Mouse (Mus musculus) megakaryocyte progenitor cell, adult 5-6 weeks (primary cell): ENCODE measurements around the gene Trim8. TPM values are rescaled to one million over a fixed set of nuclear protein-coding genes. Genes with fewer than 3 reads are reported as not detected.

Source experiments
- ATAC-seq: replicated peaks from 2 replicates; pipeline ENCODE4 v1.8.0; 2016; ENCODE audit warnings: mild to moderate bottlenecking, moderate TSS enrichment, inconsistent platforms; ENCODE audit not compliant: poor library complexity
- total RNA-seq, 2 experiments: library from RNA; stranded (forward) in 1 of 2; stranded (reverse) in 1 of 2; fragments of 157-497, 149-512 nt in 1 of 2; fragments of 200-1000 nt in 1 of 2; gene quantifications; 2 replicates each; pipeline versions ENCODE4 v1.2.3 to v1.2.4; 2015 to 2017

The Trim8 gene
- total RNA-seq, 2 experiments from 2014 or later = 9.7 to 12.8 TPM

GRCm38 (mm10) chr19:46523131-46523479 is 21.6 kb downstream of the Trim8 start:
- no peak for ATAC-seq

- no peak for ATAC-seq
Measured at GRCm38 (mm10) chr19:46523480-46524151, 22.1 kb downstream of the Trim8 start.

GRCm38 (mm10) chr19:46524152-46524544 is 22.6 kb downstream of the Trim8 start:
- no peak for ATAC-seq

GRCm38 (mm10) chr19:46524601-46525321 is 23.3 kb downstream of the Trim8 start:
- ATAC-seq = 0 out of 2 replicates have a peak, but pooled peaks have one; percentile 26

GRCm38 (mm10) chr19:46525691-46526631 is 24.5 kb downstream of the Trim8 start:
- ATAC-seq = no peak

GRCm38 (mm10) chr19:46527632-46528528 is 26.4 kb downstream of the Trim8 start:
- ATAC-seq = no peak

GRCm38 (mm10) chr19:46528529-46529213 is 27.2 kb downstream of the Trim8 start:
- ATAC-seq = peak; percentile 55

GRCm38 (mm10) chr19:46529601-46530448 is 28.3 kb downstream of the Trim8 start:
- ATAC-seq = no peak

- no peak for ATAC-seq
Measured at GRCm38 (mm10) chr19:46530449-46530990, 29.0 kb downstream of the Trim8 start.

GRCm38 (mm10) chr19:46531071-46532030 is 29.8 kb downstream of the Trim8 start:
- peak; percentile 17 for ATAC-seq

GRCm38 (mm10) chr19:46532031-46532688 is 30.7 kb downstream of the Trim8 start:
- peak; percentile 66 for ATAC-seq

GRCm38 (mm10) chr19:46533066-46533465 is 31.6 kb downstream of the Trim8 start:
- no peak for ATAC-seq

- ATAC-seq = no peak
Measured at GRCm38 (mm10) chr19:46533525-46533924, 32.0 kb downstream of the Trim8 start.

- no peak for ATAC-seq
Measured at GRCm38 (mm10) chr19:46534542-46535098, 33.1 kb downstream of the Trim8 start.

- ATAC-seq = no peak
Measured at GRCm38 (mm10) chr19:46537357-46537756, 35.9 kb downstream of the Trim8 start.

- peak; percentile 72 for ATAC-seq
Measured at GRCm38 (mm10) chr19:46538213-46538612, 36.7 kb downstream of the Trim8 start.

GRCm38 (mm10) chr19:46542750-46543149 is 41.2 kb downstream of the Trim8 start:
- no peak for ATAC-seq
